Mouse (Mus musculus) myocyte (in vitro differentiated cells): ENCODE measurements around the gene Mtfmt. TPM values are rescaled to one million over a fixed set of nuclear protein-coding genes. Genes with fewer than 3 reads are reported as not detected.

Experiments used
- H3K27me3 ChIP-seq: one replicate; pipeline ENCODE4 v1.6.1; 2011; ENCODE audit not compliant: control insufficient read depth, insufficient read depth, insufficient read length
- H3K36me3 ChIP-seq: one replicate; pipeline ENCODE4 v1.6.1; 2011; ENCODE audit not compliant: control insufficient read depth, insufficient read depth
- H3K4me2 ChIP-seq: one replicate; pipeline ENCODE4 v1.6.1; 2011; ENCODE audit warnings: low read depth, control low read depth
- H3K4me3 ChIP-seq: one replicate; pipeline ENCODE4 v1.5.1; 2011; ENCODE audit warnings: mild to moderate bottlenecking, control low read depth, moderate library complexity
- H3K79me2 ChIP-seq: one replicate; pipeline ENCODE4 v1.6.1; 2011; ENCODE audit not compliant: control insufficient read depth, insufficient read depth
- H3ac ChIP-seq: one replicate; pipeline ENCODE4 v1.6.1; 2011; ENCODE audit not compliant: control insufficient read depth, insufficient read length
- CEBPB ChIP-seq: IDR thresholded peaks from 2 replicates; pipeline ENCODE4 v1.6.1; 2011; ENCODE audit warnings: mild to moderate bottlenecking, moderate library complexity; ENCODE audit not compliant: poor library complexity, insufficient read depth, severe bottlenecking
- E2F4 ChIP-seq: IDR thresholded peaks from one replicate; pipeline ENCODE4 v1.6.1; 2011; ENCODE audit warnings: mild to moderate bottlenecking, control low read depth, moderate library complexity; ENCODE audit not compliant: insufficient read depth
- MAX ChIP-seq: IDR thresholded peaks from one replicate; pipeline ENCODE4 v1.6.1; 2011; ENCODE audit warnings: low read depth, mild to moderate bottlenecking, control low read depth
- MYOD1 ChIP-seq, 3 experiments: IDR thresholded peaks; one replicate each; pipeline ENCODE4 v1.6.1; 2011; ENCODE audit warnings: control low read depth in 2 of 3, low read depth in 2 of 3, mild to moderate bottlenecking in 2 of 3, moderate library complexity in 1 of 3; ENCODE audit not compliant: insufficient read length in 2 of 3, control insufficient read depth in 1 of 3
- MYOG ChIP-seq, 3 experiments: IDR thresholded peaks; one replicate each; pipeline ENCODE4 v1.6.1; 2011; ENCODE audit warnings: control low read depth in 2 of 3, low read depth in 2 of 3, mild to moderate bottlenecking in 2 of 3; ENCODE audit not compliant: insufficient read length in 2 of 3, control insufficient read depth in 1 of 3, insufficient read depth in 1 of 3
- POLR2A ChIP-seq: IDR thresholded peaks from one replicate; pipeline ENCODE4 v1.6.1; 2011; ENCODE audit warnings: low read depth, mild to moderate bottlenecking, control low read depth, moderate library complexity; ENCODE audit not compliant: insufficient read length
- POLR2AphosphoS2 ChIP-seq: IDR thresholded peaks from one replicate; pipeline ENCODE4 v1.6.1; 2011; ENCODE audit warnings: low read depth, control low read depth; ENCODE audit not compliant: insufficient read length
- REST ChIP-seq: IDR thresholded peaks from one replicate; pipeline ENCODE4 v1.6.1; 2011; ENCODE audit warnings: mild to moderate bottlenecking, control low read depth, moderate library complexity; ENCODE audit not compliant: insufficient read depth, insufficient read length
- SRF ChIP-seq: IDR thresholded peaks from one replicate; pipeline ENCODE4 v1.6.1; 2011; ENCODE audit warnings: low read depth; ENCODE audit not compliant: control insufficient read depth, insufficient read length
- TCF12 ChIP-seq: IDR thresholded peaks from one replicate; pipeline ENCODE4 v1.6.1; 2011; ENCODE audit warnings: mild to moderate bottlenecking, control low read depth; ENCODE audit not compliant: poor library complexity, insufficient read depth, severe bottlenecking
- TCF3 ChIP-seq: IDR thresholded peaks from one replicate; pipeline ENCODE4 v1.6.1; 2011; ENCODE audit warnings: low read depth, control low read depth; ENCODE audit not compliant: insufficient read length
- USF1 ChIP-seq: IDR thresholded peaks from one replicate; pipeline ENCODE4 v1.6.1; 2011; ENCODE audit warnings: low read depth, mild to moderate bottlenecking, control low read depth, moderate library complexity
- polyA plus RNA-seq: library from polyadenylated mRNA; unstranded; fragments of >200 nt; fragmentation: generic; extraction: Trizol; gene quantifications from one replicate; pipeline ENCODE4 v1.2.1, GENCODE M21; 2012; ENCODE audit warnings: missing spikeins

Gene Mtfmt
- polyA plus RNA-seq, 1 experiment = 6.3 TPM

- Histone ChIP-seq H3K36me3 (peaks cover 35% of the 10 kb centered on the region), H3K27me3 (no peaks in the 10 kb centered on the region), H3K79me2 (peaks cover 12% of the 10 kb centered on the region), H3K4me2 (no peak overlapping the region), H3ac (no peak overlapping the region), H3K4me3 (no peak overlapping the region)
- TF ChIP-seq USF1 (no peak), TCF12 (no peak), POLR2AphosphoS2 (no peak), REST (no peak), POLR2A (no peak), CEBPB (no peak), MAX (no peak), MYOD1 (IDR thresholded peaks at IDR 0.05; ENCODE audit: control insufficient read depth in 1 of 3, insufficient read length in 2 of 3, low read depth in 2 of 3) (no peak), TCF3 (no peak), E2F4 (no peak), MYOG (IDR thresholded peaks at IDR 0.05; ENCODE audit: control insufficient read depth in 1 of 3, insufficient read depth in 1 of 3, insufficient read length in 2 of 3, low read depth in 2 of 3) (no peak), SRF (no peak)
Observed at GRCm38 (mm10) chr9:65467686-65468085, 32.1 kb downstream of the Mtfmt start.

GRCm38 (mm10) chr9:65472769-65473168 is 37.2 kb downstream of the Mtfmt start:
- Histone ChIP-seq H3ac (no peak overlapping the region), H3K27me3 (no peaks in the 10 kb centered on the region), H3K4me2 (no peak overlapping the region), H3K79me2 (no peaks in the 10 kb centered on the region), H3K36me3 (peaks cover 39% of the 10 kb centered on the region), H3K4me3 (no peak overlapping the region)
- TF ChIP-seq E2F4 = no peak
- no peak for TF ChIP-seq TCF12
- no peak for TF ChIP-seq POLR2AphosphoS2
- no peak for TF ChIP-seq USF1
- no peak for TF ChIP-seq SRF
- TF ChIP-seq CEBPB = no peak
- TF ChIP-seq TCF3 = no peak
- no peak for TF ChIP-seq MYOD1 (IDR thresholded peaks at IDR 0.05; ENCODE audit: control insufficient read depth in 1 of 3, insufficient read length in 2 of 3, low read depth in 2 of 3)
- TF ChIP-seq MYOG (IDR thresholded peaks at IDR 0.05; ENCODE audit: control insufficient read depth in 1 of 3, insufficient read depth in 1 of 3, insufficient read length in 2 of 3, low read depth in 2 of 3) = no peak
- no peak for TF ChIP-seq POLR2A
- no peak for TF ChIP-seq MAX

- no peak for TF ChIP-seq REST
- TF ChIP-seq E2F4 = no peak
- no peak for TF ChIP-seq MYOD1 (IDR thresholded peaks at IDR 0.05; ENCODE audit: control insufficient read depth in 1 of 3, insufficient read length in 2 of 3, low read depth in 2 of 3)
- TF ChIP-seq TCF3 = no peak
- TF ChIP-seq USF1 = no peak
- no peak for TF ChIP-seq TCF12
- no peak for TF ChIP-seq MAX
- no peak for TF ChIP-seq POLR2AphosphoS2
- Histone ChIP-seq H3K4me3 (no peak overlapping the region), H3K27me3 (no peaks in the 10 kb centered on the region), H3K36me3 (peaks cover 31% of the 10 kb centered on the region), H3ac (no peak overlapping the region), H3K4me2 (no peak overlapping the region), H3K79me2 (no peaks in the 10 kb centered on the region)
Observed at GRCm38 (mm10) chr9:65479158-65479557, 43.6 kb downstream of the Mtfmt start.

- H3K79me2 ChIP-seq = no peaks in the 10 kb centered on the region
- H3ac ChIP-seq = no peak overlapping the region
- peaks cover 31% of the 10 kb centered on the region for H3K36me3 ChIP-seq
- H3K4me2 ChIP-seq = no peak overlapping the region
- no peak overlapping the region for H3K4me3 ChIP-seq
- no peak for TF ChIP-seq USF1
- no peak for TF ChIP-seq REST
- TF ChIP-seq CEBPB = no peak
- no peak for TF ChIP-seq SRF
- no peak for TF ChIP-seq MYOG (IDR thresholded peaks at IDR 0.05; ENCODE audit: control insufficient read depth in 1 of 3, insufficient read depth in 1 of 3, insufficient read length in 2 of 3, low read depth in 2 of 3)
- TF ChIP-seq MYOD1 (IDR thresholded peaks at IDR 0.05; ENCODE audit: control insufficient read depth in 1 of 3, insufficient read length in 2 of 3, low read depth in 2 of 3) = no peak
- no peak for TF ChIP-seq TCF12
- TF ChIP-seq POLR2A = no peak
- no peak for TF ChIP-seq E2F4
- TF ChIP-seq TCF3 = no peak
- no peak for TF ChIP-seq POLR2AphosphoS2
- TF ChIP-seq MAX = no peak
- H3K27me3 ChIP-seq = no peaks in the 10 kb centered on the region
Observed at GRCm38 (mm10) chr9:65480071-65480470, 44.5 kb downstream of the Mtfmt start.

- TF ChIP-seq TCF12 (no peak), MAX (no peak), CEBPB (no peak), TCF3 (no peak), POLR2AphosphoS2 (no peak)
- H3K4me2 ChIP-seq = no peak overlapping the region
- H3K4me3 ChIP-seq = no peak overlapping the region
- H3K27me3 ChIP-seq = no peaks in the 10 kb centered on the region
- H3K79me2 ChIP-seq = no peaks in the 10 kb centered on the region
- H3K36me3 ChIP-seq = no peaks in the 10 kb centered on the region
- H3ac ChIP-seq = no peak overlapping the region
Observed at GRCm38 (mm10) chr9:65491476-65491875, 55.9 kb downstream of the Mtfmt start.
